Mouse (Mus musculus) forebrain, embryonic 11.5 days (tissue): ENCODE measurements around the gene Gpr63. TPM values are rescaled to one million over a fixed set of nuclear protein-coding genes. Genes with fewer than 3 reads are reported as not detected.
"Not testable (repeated sequence)": the region's sequence is repeated elsewhere in the genome, so short reads cannot be mapped to it uniquely, and the experiment has no call there.

Experiments
- ATAC-seq: fragments of 200-750 bp; cut with Nextera tagmentation; replicated peaks from 2 replicates; pipeline ENCODE4 v1.8.0; 2017; ENCODE audit warnings: moderate TSS enrichment; ENCODE audit not compliant: low FRiP score
- DNase-seq: peaks from one replicate; pipeline ENCODE4 v3.0.0-alpha.2; 2017; ENCODE audit warnings: low spot score
- H3K27ac ChIP-seq: fragments of 300-500 bp; sonication (generic); 2 replicates; pipeline ENCODE4 v1.5.1; 2014; ENCODE audit warnings: low read depth, low read length
- H3K27me3 ChIP-seq: fragments of 300-500 bp; sonication (generic); 2 replicates; pipeline ENCODE4 v1.6.1; 2014; ENCODE audit warnings: mild to moderate bottlenecking, low read length, mixed read lengths; ENCODE audit not compliant: control insufficient read depth, insufficient read depth
- H3K36me3 ChIP-seq: fragments of 300-500 bp; sonication (generic); 2 replicates; pipeline ENCODE4 v1.6.1; 2014; ENCODE audit warnings: mild to moderate bottlenecking, low read length, moderate library complexity, mixed read lengths; ENCODE audit not compliant: control insufficient read depth, insufficient read depth
- H3K4me1 ChIP-seq: fragments of 300-500 bp; sonication (generic); replicated peaks from 2 replicates; pipeline ENCODE4 v1.6.1; 2014; ENCODE audit warnings: low read length, mixed read lengths; ENCODE audit not compliant: control insufficient read depth, insufficient read depth
- H3K4me2 ChIP-seq: fragments of 300-500 bp; sonication (generic); 2 replicates; pipeline ENCODE4 v1.6.1; 2014; ENCODE audit warnings: low read depth, mild to moderate bottlenecking, low read length, moderate library complexity, mixed read lengths; ENCODE audit not compliant: severe bottlenecking
- H3K4me3 ChIP-seq: fragments of 300-500 bp; sonication (generic); 2 replicates; pipeline ENCODE4 v1.5.1; 2014; ENCODE audit warnings: low read depth, low read length
- H3K9ac ChIP-seq: fragments of 300-500 bp; sonication (generic); 2 replicates; pipeline ENCODE4 v1.6.1; 2014; ENCODE audit warnings: low read length
- H3K9me3 ChIP-seq: fragments of 300-500 bp; sonication (generic); 2 replicates; pipeline ENCODE4 v1.6.1; 2016; ENCODE audit warnings: low read length, mixed read lengths; ENCODE audit not compliant: control insufficient read depth
- WGBS: fragments of 180-500 bp; shearing (Covaris S2); extraction: QIAGEN DNeasy Blood & Tissue Kit; methylation state at CpG from one replicate; pipeline ENCODE4 v1.1.7; 2014; 5-methylcytosine and 5-hydroxymethylcytosine counted together
- polyA plus RNA-seq: library from polyadenylated mRNA; unstranded; fragments of >200 nt; fragmentation: Nextera tagmentation; extraction: Ambion mirVana; gene quantifications from 2 replicates; pipeline ENCODE4 v1.2.1, GENCODE M21; 2014

The Gpr63 gene
- polyA plus RNA-seq, 1 experiment from 2014 or later, result 4.0 TPM

- no peak overlapping the region for H3K4me3 ChIP-seq
- no peak overlapping the region for H3K4me2 ChIP-seq
- ATAC-seq, result no peak
- no peak for DNase-seq
- H3K9me3 ChIP-seq, result no peaks in the 10 kb centered on the region
- no peak overlapping the region for H3K27ac ChIP-seq
- H3K27me3 ChIP-seq, result no peaks in the 10 kb centered on the region
- 43% methylated on average over 4 of the region's 4 CpGs for WGBS
- no peaks in the 10 kb centered on the region for H3K4me1 ChIP-seq
- H3K36me3 ChIP-seq, result no peaks in the 10 kb centered on the region
- no peak overlapping the region for H3K9ac ChIP-seq
These were observed 12.4 kb downstream of the Gpr63 start for GRCm38 (mm10) chr4:24978589-24978988.

GRCm38 (mm10) chr4:24985612-24986011, 19.4 kb downstream of the Gpr63 start:
- no peak for ATAC-seq
- no peaks in the 10 kb centered on the region for H3K9me3 ChIP-seq
- no peak overlapping the region for H3K27ac ChIP-seq
- H3K4me3 ChIP-seq, result no peak overlapping the region
- H3K36me3 ChIP-seq, result no peaks in the 10 kb centered on the region
- H3K9ac ChIP-seq, result no peak overlapping the region
- H3K4me1 ChIP-seq, result no peaks in the 10 kb centered on the region
- WGBS, result 89% methylated on average over 5 of the region's 5 CpGs
- no peaks in the 10 kb centered on the region for H3K27me3 ChIP-seq
- H3K4me2 ChIP-seq, result no peak overlapping the region
- no peak for DNase-seq

- WGBS, result 98% methylated on average over 2 of the region's 2 CpGs
- no peaks in the 10 kb centered on the region for H3K9me3 ChIP-seq
- H3K4me2 ChIP-seq, result no peak overlapping the region
- no peak overlapping the region for H3K4me3 ChIP-seq
- no peak overlapping the region for H3K9ac ChIP-seq
- no peak for DNase-seq
- no peaks in the 10 kb centered on the region for H3K36me3 ChIP-seq
- no peak overlapping the region for H3K27ac ChIP-seq
- H3K4me1 ChIP-seq, result no peaks in the 10 kb centered on the region
- no peaks in the 10 kb centered on the region for H3K27me3 ChIP-seq
- no peak for ATAC-seq
These were observed 25.3 kb downstream of the Gpr63 start for GRCm38 (mm10) chr4:24991475-24991874.

- not testable (repeated sequence) for H3K4me1 ChIP-seq, H3K27ac ChIP-seq, H3K27me3 ChIP-seq, ATAC-seq, H3K9me3 ChIP-seq, H3K36me3 ChIP-seq, H3K4me2 ChIP-seq, H3K9ac ChIP-seq, H3K4me3 ChIP-seq, DNase-seq
- 87% methylated on average over 8 of the region's 8 CpGs for WGBS
These were observed 43.1 kb downstream of the Gpr63 start for GRCm38 (mm10) chr4:25009328-25009727.

DNA sequence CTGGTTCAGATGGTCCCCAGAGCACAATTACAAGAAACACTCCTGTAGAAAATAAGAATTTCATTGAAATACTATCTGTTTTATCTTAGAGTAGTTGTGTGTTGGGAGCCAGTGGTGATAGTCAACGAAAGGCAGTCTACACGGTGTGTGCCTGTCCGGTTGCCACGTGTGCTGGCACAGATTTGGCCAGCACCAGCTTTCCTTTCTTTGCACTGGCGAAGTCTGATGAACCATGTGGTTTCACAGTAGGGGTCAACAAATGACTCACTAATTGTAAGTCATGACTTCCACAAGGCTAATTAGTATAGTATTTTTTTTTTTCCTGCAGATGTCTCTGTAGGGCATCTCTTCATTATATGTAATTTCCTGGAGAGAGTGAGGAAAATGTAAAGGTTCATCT, 45.6 kb downstream of the Gpr63 start:
- no peaks in the 10 kb centered on the region for H3K9me3 ChIP-seq
- no peak for DNase-seq
- H3K27ac ChIP-seq, result no peak overlapping the region
- no peak overlapping the region for H3K4me3 ChIP-seq
- no peak overlapping the region for H3K9ac ChIP-seq
- H3K4me2 ChIP-seq, result no peak overlapping the region
- H3K27me3 ChIP-seq, result no peaks in the 10 kb centered on the region
- peak; percentile 46; the same call in 1 of the 2 replicates for ATAC-seq
- H3K36me3 ChIP-seq, result no peaks in the 10 kb centered on the region; the same call in 1 of the 2 replicates
- H3K4me1 ChIP-seq, result no peaks in the 10 kb centered on the region
- WGBS, result 67% methylated on average over 5 of the region's 5 CpGs

DNA sequence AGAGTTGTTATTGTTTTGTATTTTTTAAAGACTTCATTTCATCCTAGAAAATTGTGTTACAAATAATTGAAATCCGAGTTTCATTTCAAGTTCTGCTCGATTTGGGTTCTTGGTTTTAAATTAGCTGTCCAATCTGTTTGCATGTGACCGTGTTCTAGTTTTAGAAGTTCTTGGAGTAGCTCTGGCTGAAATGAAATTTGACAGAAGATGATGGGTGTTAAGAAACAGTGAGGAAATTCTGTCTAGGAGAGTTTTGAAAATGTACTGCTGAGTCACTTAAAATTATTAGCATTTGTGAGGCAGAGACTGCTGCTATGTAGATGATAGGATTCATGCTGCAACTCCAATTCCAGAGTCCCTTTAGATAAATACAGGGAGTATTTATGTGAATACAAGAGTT, 46.5 kb downstream of the Gpr63 start:
- H3K27ac ChIP-seq, result no peak overlapping the region
- ATAC-seq (no peak), DNase-seq (no peak)
- H3K27me3 ChIP-seq, result no peaks in the 10 kb centered on the region
- H3K4me2 ChIP-seq, result no peak overlapping the region
- H3K4me1 ChIP-seq, result no peaks in the 10 kb centered on the region
- no peak overlapping the region for H3K9ac ChIP-seq
- H3K36me3 ChIP-seq, result no peaks in the 10 kb centered on the region; the same call in 1 of the 2 replicates
- WGBS, result 90% methylated on average over 3 of the region's 3 CpGs
- H3K4me3 ChIP-seq, result no peak overlapping the region
- H3K9me3 ChIP-seq, result no peaks in the 10 kb centered on the region

DNA sequence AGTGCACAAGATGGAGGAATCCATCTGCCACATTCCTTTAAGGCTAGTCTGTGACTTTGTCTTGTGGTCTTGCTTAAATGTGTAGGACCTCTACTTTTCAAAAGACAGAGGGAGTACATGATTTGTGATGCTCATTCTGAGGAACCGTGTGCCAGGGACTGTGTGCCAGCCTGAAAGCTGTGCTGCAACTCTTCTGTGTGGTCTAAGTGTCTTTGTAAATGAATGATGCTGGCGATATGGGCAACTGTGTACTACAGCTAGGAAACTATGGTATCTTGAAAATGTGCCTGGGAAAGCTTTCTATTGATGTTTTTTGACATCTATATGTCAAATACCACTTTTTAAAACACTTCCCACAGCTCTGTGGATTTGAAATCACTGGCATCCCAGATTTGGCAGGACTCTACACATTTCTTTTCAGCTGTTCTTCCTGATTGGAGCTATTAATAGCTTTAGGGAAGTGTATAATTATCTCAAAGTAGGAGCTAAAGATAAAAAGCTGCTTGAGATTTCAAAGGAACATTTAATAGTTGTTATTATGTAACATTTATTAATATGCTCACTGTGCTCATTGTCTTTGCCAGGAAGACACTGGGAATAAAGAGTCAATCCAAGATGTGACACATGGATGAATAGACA, 48.9 kb downstream of the Gpr63 start:
- Histone ChIP-seq H3K9ac (no peak overlapping the region), H3K4me3 (no peak overlapping the region), H3K4me1 (no peaks in the 10 kb centered on the region), H3K27me3 (no peaks in the 10 kb centered on the region), H3K4me2 (no peak overlapping the region), H3K27ac (no peak overlapping the region), H3K36me3 (no peaks in the 10 kb centered on the region), H3K9me3 (no peaks in the 10 kb centered on the region)
- ATAC-seq (no peak), DNase-seq (no peak)
- 93% methylated on average over 2 of the region's 2 CpGs for WGBS

DNA sequence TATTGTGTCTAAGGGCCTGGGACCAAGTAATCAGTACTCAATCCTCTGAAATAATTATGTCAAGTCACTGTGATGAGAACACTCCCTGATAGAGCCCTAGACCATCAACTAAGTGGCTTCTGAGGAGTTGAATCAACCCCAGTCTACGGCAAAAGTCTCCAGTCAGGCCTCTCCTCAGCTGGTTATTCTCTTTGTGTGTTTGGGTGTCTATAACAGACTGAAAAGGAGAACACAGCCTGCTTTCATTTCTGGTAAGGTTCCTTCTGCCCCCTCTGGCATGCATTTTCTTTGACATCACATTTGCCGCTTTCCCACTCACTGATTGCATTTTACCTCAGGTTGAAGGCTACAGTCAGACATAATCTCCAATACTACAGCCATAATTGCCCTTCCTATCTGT, 62.0 kb downstream of the Gpr63 start:
- H3K4me2 ChIP-seq, result no peak overlapping the region
- H3K27me3 ChIP-seq, result no peaks in the 10 kb centered on the region
- 67% methylated on average over 2 of the region's 2 CpGs for WGBS
- no peaks in the 10 kb centered on the region for H3K9me3 ChIP-seq
- no peak for DNase-seq
- H3K36me3 ChIP-seq, result no peaks in the 10 kb centered on the region
- no peak overlapping the region for H3K4me3 ChIP-seq
- H3K27ac ChIP-seq, result no peak overlapping the region
- no peak for ATAC-seq
- no peak overlapping the region for H3K9ac ChIP-seq
- no peaks in the 10 kb centered on the region for H3K4me1 ChIP-seq

GRCm38 (mm10) chr4:25028752-25029151, 62.5 kb downstream of the Gpr63 start:
- Histone ChIP-seq H3K9me3 (no peaks in the 10 kb centered on the region), H3K9ac (no peak overlapping the region), H3K27ac (no peak overlapping the region), H3K4me1 (no peaks in the 10 kb centered on the region), H3K4me2 (no peak overlapping the region), H3K4me3 (no peak overlapping the region), H3K27me3 (no peaks in the 10 kb centered on the region), H3K36me3 (no peaks in the 10 kb centered on the region)
- no peak for DNase-seq
- 61% methylated on average over 1 of the region's 1 CpGs for whole genome bisulfite sequencing
- no peak for ATAC-seq
